ENCODE assay signal across 18 mouse cellular contexts in the genomic region with DNA sequence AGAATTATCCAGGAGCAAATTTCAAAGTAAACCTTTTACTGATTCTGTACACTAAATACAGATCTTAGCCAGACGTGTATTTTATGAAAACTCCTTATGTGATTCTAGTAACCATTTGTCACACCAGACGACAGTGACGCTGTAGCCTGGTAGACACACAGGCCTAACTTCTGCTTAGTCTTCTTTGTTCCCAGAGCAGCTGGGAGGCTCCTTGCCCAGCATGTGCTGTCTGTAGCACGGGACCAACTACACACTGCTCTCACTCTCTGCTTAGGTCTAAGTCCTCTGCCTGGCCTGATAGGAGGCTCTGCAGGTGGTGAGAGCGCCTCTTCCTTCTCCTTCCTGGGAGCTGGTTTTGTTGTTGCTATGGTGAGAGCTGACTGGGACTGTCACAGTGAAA. TPM values are rescaled to one million over a fixed set of nuclear protein-coding genes. Genes with fewer than 3 reads are reported as not detected.
A peak's percentile ranks its signal among the peaks of the same experiment; 100 is the strongest.
DNase-seq lines count a peak whose midpoint lies in the region; ATAC-seq and TF ChIP-seq lines count a peak whose summit lies in the region.
"Had no signal": no experiment of that assay in that cellular context is flagged by ENCODE, and none has a peak within 500 bp of the region (broad histone marks: within the 10 kb centered on the region; RNA-seq: fewer than 3 reads in every experiment).

No protein-coding gene starts in this region.

- H3K27me3 ChIP-seq in heart, adult 2 months (ENCODE audit: control insufficient read depth, insufficient read depth, low read length) = no peaks in the 10 kb centered on the region
- peaks cover 4% of the 10 kb centered on the region; the same call in 1 of the 2 replicates for H3K27me3 ChIP-seq in midbrain, embryonic 10.5 days (ENCODE audit: low read depth, poor library complexity, severe bottlenecking)
- H3K27me3 ChIP-seq in midbrain, postnatal 0 days (ENCODE audit: insufficient read depth, low read length) = no peaks in the 10 kb centered on the region
- H3K27me3 ChIP-seq in hindbrain, postnatal 0 days (ENCODE audit: insufficient read depth, low read length) = no peaks in the 10 kb centered on the region
- no peaks in the 10 kb centered on the region for H3K27me3 ChIP-seq in stomach, postnatal 0 days (ENCODE audit: control insufficient read depth, insufficient read depth, low read length)
- H3K27me3 ChIP-seq: neural tube, embryonic 15.5 days had no signal

- H3K9me3 ChIP-seq in midbrain, embryonic 10.5 days (replicated peaks) = no peaks in the 10 kb centered on the region
- H3K9me3 ChIP-seq in midbrain, postnatal 0 days (ENCODE audit: low read length) = no peaks in the 10 kb centered on the region
- H3K9me3 ChIP-seq in hindbrain, postnatal 0 days (ENCODE audit: low read length) = no peaks in the 10 kb centered on the region
- H3K9me3 ChIP-seq in stomach, postnatal 0 days (ENCODE audit: control insufficient read depth, low read length) = no peaks in the 10 kb centered on the region
- H3K9me3 ChIP-seq: limb, embryonic 10.5 days; neural tube, embryonic 15.5 days had no signal

- no peak for ATAC-seq in midbrain, postnatal 0 days (ENCODE audit: low FRiP score)
- ATAC-seq in hindbrain, postnatal 0 days = peak; percentile 24; the same call in 1 of the 2 replicates
- ATAC-seq in stomach, postnatal 0 days (ENCODE audit: low FRiP score, low TSS enrichment) = no peak
- ATAC-seq: activated CD4-positive, CD25-positive, alpha-beta regulatory T cell, adult 4 months; lung, postnatal 0 days had no signal

- no peak for TF ChIP-seq EP300 in heart, adult 2 months (IDR thresholded peaks at IDR 0.05; ENCODE audit: insufficient read depth, low read depth, low read length)
- no peak for TF ChIP-seq EP300 in stomach, postnatal 0 days (optimal IDR thresholded peaks at IDR 0.05)

- H3K36me3 ChIP-seq in heart, adult 2 months (ENCODE audit: control insufficient read depth, insufficient read depth, low read length) = no peaks in the 10 kb centered on the region
- peaks cover 45% of the 10 kb centered on the region for H3K36me3 ChIP-seq in midbrain, embryonic 10.5 days
- H3K36me3 ChIP-seq in midbrain, postnatal 0 days (ENCODE audit: insufficient read depth, low read length) = peaks cover 3% of the 10 kb centered on the region; the same call in 1 of the 2 replicates
- H3K36me3 ChIP-seq in hindbrain, postnatal 0 days (ENCODE audit: insufficient read depth, low read length) = no peaks in the 10 kb centered on the region; the same call in 1 of the 2 replicates
- 0 out of 2 replicates have a peak, but pooled peaks cover 5% of the 10 kb centered on the region for H3K36me3 ChIP-seq in stomach, postnatal 0 days (ENCODE audit: control insufficient read depth, insufficient read depth, low read length)

- no peak overlapping the region for H3K4me3 ChIP-seq in heart, adult 2 months
- H3K4me3 ChIP-seq in midbrain, embryonic 10.5 days = no peak overlapping the region
- no peak overlapping the region for H3K4me3 ChIP-seq in midbrain, postnatal 0 days (ENCODE audit: low read depth, low read length)
- H3K4me3 ChIP-seq in hindbrain, postnatal 0 days (ENCODE audit: low read length) = no peak overlapping the region
- H3K4me3 ChIP-seq in stomach, postnatal 0 days (ENCODE audit: low read depth, low read length) = no peak overlapping the region
- H3K4me3 ChIP-seq: limb, embryonic 10.5 days; neural tube, embryonic 15.5 days had no signal

- WGBS in heart, adult 2 months = 82% methylated on average over 5 of the region's 5 CpGs
- 46% methylated on average over 5 of the region's 5 CpGs for whole genome bisulfite sequencing in midbrain, embryonic 10.5 days
- WGBS in midbrain, postnatal 0 days = 30% methylated on average over 5 of the region's 5 CpGs
- 20% methylated on average over 5 of the region's 5 CpGs for WGBS in hindbrain, postnatal 0 days
- WGBS in stomach, postnatal 0 days = 61% methylated on average over 5 of the region's 5 CpGs

- no peak for TF ChIP-seq CTCF in heart, adult 2 months (IDR thresholded peaks at IDR 0.05)
- no peak for TF ChIP-seq CTCF in midbrain, postnatal 0 days (IDR thresholded peaks at IDR 0.05)
- TF ChIP-seq CTCF in hindbrain, postnatal 0 days (IDR thresholded peaks at IDR 0.05; ENCODE audit: low read depth) = no peak
- TF ChIP-seq CTCF in stomach, postnatal 0 days (IDR thresholded peaks at IDR 0.05; ENCODE audit: low read depth) = no peak

- H3K79me2 ChIP-seq in heart, adult 2 months (replicated peaks; ENCODE audit: control insufficient read depth, insufficient read depth, low read length) = no peaks in the 10 kb centered on the region

- no peak overlapping the region for H3K27ac ChIP-seq in heart, adult 2 months
- peak overlapping the region; percentile 52 for H3K27ac ChIP-seq in midbrain, embryonic 10.5 days (replicated peaks)
- no peak overlapping the region for H3K27ac ChIP-seq in midbrain, postnatal 0 days (ENCODE audit: low read depth, low read length)
- no peak overlapping the region for H3K27ac ChIP-seq in hindbrain, postnatal 0 days
- H3K27ac ChIP-seq in stomach, postnatal 0 days (replicated peaks) = no peak overlapping the region
- H3K27ac ChIP-seq: limb, embryonic 10.5 days; liver, embryonic 14.5 days; neural tube, embryonic 15.5 days had no signal

- intact Hi-C loops in heart, adult 2 months (cut with DNase I) = no loop called here

- no peak for TF ChIP-seq POLR2A in heart, adult 2 months (IDR thresholded peaks at IDR 0.05; ENCODE audit: insufficient read depth, low read depth, low read length)

- no peaks in the 10 kb centered on the region for H3K4me1 ChIP-seq in heart, adult 2 months (ENCODE audit: control insufficient read depth, insufficient read depth, low read length)
- H3K4me1 ChIP-seq in midbrain, embryonic 10.5 days = peaks cover 35% of the 10 kb centered on the region
- H3K4me1 ChIP-seq in midbrain, postnatal 0 days (ENCODE audit: insufficient read depth, low read length) = no peaks in the 10 kb centered on the region; the same call in 1 of the 2 replicates
- H3K4me1 ChIP-seq in hindbrain, postnatal 0 days (ENCODE audit: insufficient read depth, low read length) = no peaks in the 10 kb centered on the region
- no peaks in the 10 kb centered on the region; the same call in 1 of the 2 replicates for H3K4me1 ChIP-seq in stomach, postnatal 0 days (replicated peaks; ENCODE audit: control insufficient read depth, insufficient read depth)
- H3K4me1 ChIP-seq: limb, embryonic 10.5 days had no signal

- DNase-seq in heart, adult 11 months = peak; percentile 70
- no peak for DNase-seq in heart, adult 2 months
- DNase-seq in midbrain, embryonic 10.5 days (ENCODE audit: low spot score) = no peak
- DNase-seq in midbrain, postnatal 0 days (ENCODE audit: low spot score) = no peak
- no peak for DNase-seq in hindbrain, postnatal 0 days (ENCODE audit: low spot score)
- DNase-seq in layer of hippocampus, postnatal 10 days (ENCODE audit: low spot score in 2 of 2) = peak; percentile 24 to 36
- DNase-seq in stomach, postnatal 0 days (ENCODE audit: low spot score) = no peak
- no peak for DNase-seq in embryo, embryonic 11 days
- DNase-seq: adrenal gland, postnatal 25 days; cerebellum, postnatal 14 days; heart, postnatal 10 days; kidney, postnatal 36 days; retina, postnatal 1 day had no signal

- H3K9ac ChIP-seq in heart, adult 2 months (ENCODE audit: low read depth, low read length) = no peak overlapping the region
- H3K9ac ChIP-seq in midbrain, postnatal 0 days (replicated peaks; ENCODE audit: low read length, poor library complexity, severe bottlenecking) = no peak overlapping the region
- no peak overlapping the region for H3K9ac ChIP-seq in hindbrain, postnatal 0 days (replicated peaks; ENCODE audit: low read length)
- no peak overlapping the region for H3K9ac ChIP-seq in stomach, postnatal 0 days (ENCODE audit: low read length)
- H3K9ac ChIP-seq: liver, embryonic 14.5 days; neural tube, embryonic 15.5 days had no signal

- no peak overlapping the region for H3K4me2 ChIP-seq in midbrain, postnatal 0 days (ENCODE audit: low read depth, low read length, poor library complexity, severe bottlenecking)
- no peak overlapping the region for H3K4me2 ChIP-seq in hindbrain, postnatal 0 days (ENCODE audit: low read depth, low read length)
- no peak overlapping the region for H3K4me2 ChIP-seq in stomach, postnatal 0 days (replicated peaks; ENCODE audit: low read depth)
- H3K4me2 ChIP-seq: neural tube, embryonic 15.5 days had no signal

RNA-seq across cellular contexts. Expression of gene Gpatch2l, which starts 35.2 kb away (rescaled TPM):
- 10 to 100 TPM; 12.7 to 13.8 TPM for total RNA-seq in heart, adult 2 months (2021)
- 6.2 and 10.1 TPM in 2 replicates for polyA plus RNA-seq in heart, adult 2 months (2012; rRNA removed)
- 18.2 and 20.1 TPM in 2 replicates for polyA plus RNA-seq in midbrain, embryonic 10.5 days (2016; fragmentation: Nextera tagmentation; extraction: Ambion mirVana)
- 29.3 and 36.1 TPM in 2 replicates for total RNA-seq in midbrain, postnatal 0 days (2014; rRNA removed)
- 21.0 and 23.7 TPM in 2 replicates for polyA plus RNA-seq in midbrain, postnatal 0 days (2015; fragmentation: Nextera tagmentation; extraction: Ambion mirVana)
- total RNA-seq in hindbrain, postnatal 0 days (2014; rRNA removed) = 28.4 and 38.0 TPM in 2 replicates
- polyA plus RNA-seq in hindbrain, postnatal 0 days (2015; fragmentation: Nextera tagmentation; extraction: Ambion mirVana) = 19.8 and 21.5 TPM in 2 replicates
- 10 to 100 TPM; 37.0 to 37.2 TPM for total RNA-seq in layer of hippocampus, postnatal 10 days (2021)
- 6.8 and 7.9 TPM in 2 replicates for polyA plus RNA-seq in stomach, postnatal 0 days (2015; fragmentation: Nextera tagmentation; extraction: Ambion mirVana)

Comparison
In these comparisons a context has a peak if more than half of its experiments do, and no peak if none do; other contexts are left out.
1. DNase-seq: peak in heart, adult 11 months (single experiment) and layer of hippocampus, postnatal 10 days (2 of 2); none in heart, adult 2 months (0 of 2), midbrain, embryonic 10.5 days (single experiment), midbrain, postnatal 0 days (single experiment), hindbrain, postnatal 0 days (single experiment), stomach, postnatal 0 days (single experiment) and embryo, embryonic 11 days (single experiment).